Mouse (Mus musculus): Measurements from ENCODE around the gene Nhlh1. TPM values are rescaled to one million over a fixed set of nuclear protein-coding genes. Genes with fewer than 3 reads are reported as not detected.

The Nhlh1 gene
- total and polyA plus RNA-seq, 3 experiments, result not detected

DNA sequence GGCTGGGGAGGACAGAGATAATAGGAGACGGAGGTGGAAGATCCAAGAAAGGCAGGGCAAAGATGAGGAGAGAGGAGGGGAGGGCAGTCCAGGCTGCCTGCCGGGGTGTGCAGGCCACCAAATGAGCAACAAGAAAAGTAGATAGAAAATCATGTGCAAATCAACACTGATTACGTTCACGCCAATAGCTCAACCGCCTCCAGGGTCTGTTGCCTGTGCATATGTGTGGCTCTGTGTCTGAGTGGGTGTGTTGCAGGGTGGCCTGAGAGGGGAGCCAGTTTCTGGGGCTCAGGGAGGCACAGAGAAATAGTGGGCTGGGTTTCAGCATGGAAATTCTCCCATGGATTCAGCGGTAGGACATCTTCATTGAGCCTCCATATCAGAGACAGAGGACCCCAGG lies 948 bp upstream of the Nhlh1 start:
- no peak for TF ChIP-seq CHD2 (IDR thresholded peaks at IDR 0.05; ENCODE audit: low read length)
- no peak for TF ChIP-seq E2F4 (IDR thresholded peaks at IDR 0.05; ENCODE audit: borderline replicate concordance, low read depth, low read length)
- no peak for TF ChIP-seq BHLHE40 (IDR thresholded peaks at IDR 0.05; ENCODE audit: borderline replicate concordance, low read depth, low read length)
- no peak for TF ChIP-seq MEF2A (IDR thresholded peaks at IDR 0.05; ENCODE audit: extremely low read depth, insufficient replicate concordance, low read depth, low read length, poor library complexity, severe bottlenecking)
- H3K27me3 ChIP-seq (ENCODE audit: control insufficient read depth in 1 of 2, insufficient read depth in 2 of 2, low read length in 2 of 2), result no peaks in the 10 kb centered on the region

GRCm38 (mm10) chr1:172056251-172056650 lies 1.1 kb downstream of the Nhlh1 start:
- TF ChIP-seq ZC3H11A (IDR thresholded peaks at IDR 0.05; ENCODE audit: low read depth, low read length) (no peak), ZMIZ1 (IDR thresholded peaks at IDR 0.05; ENCODE audit: low read depth, low read length) (no peak), E2F4 (IDR thresholded peaks at IDR 0.05; ENCODE audit: borderline replicate concordance, low read depth, low read length) (no peak), GATA1 (IDR thresholded peaks at IDR 0.05; ENCODE audit: low read depth, low read length) (no peak), ZKSCAN1 (IDR thresholded peaks at IDR 0.05; ENCODE audit: low read depth, low read length) (no peak), NRF1 (IDR thresholded peaks at IDR 0.05; ENCODE audit: insufficient read depth, low read depth, low read length, poor library complexity, severe bottlenecking) (no peak), JUND (IDR thresholded peaks at IDR 0.05; ENCODE audit: low read depth, low read length) (no peak), BHLHE40 (IDR thresholded peaks at IDR 0.05; ENCODE audit: borderline replicate concordance, low read depth, low read length) (no peak), NELFE (IDR thresholded peaks at IDR 0.05; ENCODE audit: low read depth, low read length) (no peak), SMC3 (IDR thresholded peaks at IDR 0.05; ENCODE audit: low read depth, low read length) (no peak), MEF2A (IDR thresholded peaks at IDR 0.05; ENCODE audit: extremely low read depth, insufficient replicate concordance, low read depth, low read length, poor library complexity, severe bottlenecking) (no peak), RCOR1 (IDR thresholded peaks at IDR 0.05; ENCODE audit: low read depth, low read length) (no peak), CHD2 (IDR thresholded peaks at IDR 0.05; ENCODE audit: low read length) (no peak), UBTF (IDR thresholded peaks at IDR 0.05; ENCODE audit: borderline replicate concordance, insufficient read depth, low read depth, low read length) (no peak), MYC (IDR thresholded peaks at IDR 0.05; ENCODE audit: low read depth, low read length) (no peak), MAFK (IDR thresholded peaks at IDR 0.05; ENCODE audit: borderline replicate concordance, low read depth, low read length) (no peak), SIN3A (IDR thresholded peaks at IDR 0.05; ENCODE audit: low read length) (no peak), POLR2AphosphoS2 (IDR thresholded peaks at IDR 0.05; ENCODE audit: low read length) (no peak)
- DNase-seq (ENCODE audit: low read depth, low spot score), result no peak
- Histone ChIP-seq H3K36me3 (ENCODE audit: control insufficient read depth in 1 of 2, insufficient read depth in 2 of 2, low read length in 2 of 2) (no peaks in the 10 kb centered on the region), H3K4me1 (ENCODE audit: control insufficient read depth in 1 of 2, insufficient read depth in 2 of 2, low read length in 2 of 2) (no peaks in the 10 kb centered on the region), H3K9me3 (replicated peaks; ENCODE audit: insufficient read depth, low read length) (no peaks in the 10 kb centered on the region), H3K9ac (ENCODE audit: control insufficient read depth, low read depth, low read length, poor library complexity, severe bottlenecking) (no peak overlapping the region), H3K27ac (ENCODE audit: control insufficient read depth, low read depth, low read length) (no peak overlapping the region), H3K27me3 (ENCODE audit: control insufficient read depth in 1 of 2, insufficient read depth in 2 of 2, low read length in 2 of 2) (no peaks in the 10 kb centered on the region; a peak in 1 of 4 replicates), H3K79me2 (ENCODE audit: control insufficient read depth, insufficient read depth, low read length, poor library complexity) (no peaks in the 10 kb centered on the region), H3K4me3 (ENCODE audit: control insufficient read depth in 1 of 2, insufficient read depth in 1 of 2, low read depth in 2 of 2, low read length in 2 of 2) (no peak overlapping the region)

More for the DNA sequence above, 948 bp upstream of the Nhlh1 start:
- H3K36me3 ChIP-seq (ENCODE audit: control insufficient read depth in 1 of 2, insufficient read depth in 2 of 2, low read length in 2 of 2), result no peaks in the 10 kb centered on the region; a peak in 1 of 4 replicates
- H3K27ac ChIP-seq (ENCODE audit: control insufficient read depth, low read depth, low read length), result no peak overlapping the region
- H3K9me3 ChIP-seq (replicated peaks; ENCODE audit: insufficient read depth, low read length), result no peaks in the 10 kb centered on the region
- DNase-seq (ENCODE audit: low read depth, low spot score), result no peak
- no peaks in the 10 kb centered on the region for H3K79me2 ChIP-seq (ENCODE audit: control insufficient read depth, insufficient read depth, low read length, poor library complexity)
- H3K4me1 ChIP-seq (ENCODE audit: control insufficient read depth in 1 of 2, insufficient read depth in 2 of 2, low read length in 2 of 2), result no peaks in the 10 kb centered on the region
- no peak overlapping the region for H3K4me3 ChIP-seq (ENCODE audit: control insufficient read depth in 1 of 2, insufficient read depth in 1 of 2, low read depth in 2 of 2, low read length in 2 of 2)
- H3K9ac ChIP-seq (ENCODE audit: control insufficient read depth, low read depth, low read length, poor library complexity, severe bottlenecking), result no peak overlapping the region

Data from MEL (cell line).